Mouse (Mus musculus) heart, adult 18-20 months (tissue): Measurements from ENCODE around the gene Olfr1305. TPM values are rescaled to one million over a fixed set of nuclear protein-coding genes. Genes with fewer than 3 reads are reported as not detected.

Source experiments
- DNase-seq, 2 experiments: peaks; one replicate each; pipeline ENCODE4 v3.0.0; 2021 to 2022; ENCODE audit warnings: mixed read lengths in 1 of 2
- long read RNA-seq, 2 experiments: library from polyadenylated mRNA; stranded (forward); transcript quantifications; one replicate each; pipeline ENCODE4 v2.0.0; 2021
- total RNA-seq, 2 experiments: library from RNA; stranded (reverse); gene quantifications; 2 replicates each; pipeline ENCODE4 v1.2.3; 2021

Gene Olfr1305
- total RNA-seq = not detected
- long read RNA-seq, experiment 1 = 0 reads
- long read RNA-seq, experiment 2 = 0 reads

DNA sequence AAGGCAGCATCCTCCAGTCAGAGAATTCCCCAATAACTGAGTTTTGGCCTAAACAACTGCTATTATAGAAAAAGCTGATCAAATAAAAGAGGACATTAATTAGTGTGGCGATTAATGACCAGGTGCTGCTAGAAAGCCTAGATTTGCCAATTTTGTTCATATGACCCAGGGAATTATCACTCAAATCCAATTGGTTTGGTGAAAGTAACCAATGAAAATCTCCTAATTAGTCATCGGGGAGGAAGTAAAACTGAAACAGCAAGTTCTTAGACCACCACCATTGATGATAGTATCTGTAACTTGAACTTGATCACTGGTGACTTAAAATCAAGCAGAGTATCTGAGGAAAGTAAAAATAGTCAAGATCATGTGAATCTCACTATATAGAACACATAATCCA, at the start of gene Olfr1305:
TSS of gene Olfr1305 (minus strand) at position 101 of the 400 bp plus-strand sequence.
- no peak for DNase-seq

DNA sequence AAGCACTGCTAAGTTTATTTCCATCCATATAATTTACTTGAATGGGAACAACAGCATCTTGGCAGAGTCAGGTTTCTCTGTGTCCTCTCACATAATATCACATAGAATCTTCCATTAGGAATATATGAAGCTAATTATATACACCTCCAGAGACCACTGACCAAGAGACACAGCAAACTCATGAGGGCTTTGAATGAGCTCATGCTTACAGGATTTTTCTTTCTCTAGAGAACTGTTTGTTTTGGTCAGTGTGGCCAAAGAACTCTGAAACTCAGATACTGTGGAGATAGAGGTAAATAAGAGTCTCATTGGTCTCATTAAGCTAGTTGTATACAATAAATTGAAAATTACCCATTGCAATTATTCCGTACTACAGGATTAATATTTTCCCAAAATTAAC, 39.2 kb upstream of the Olfr1305 start, which contains the start of gene Olfr1306:
TSS of gene Olfr1306 (minus strand) at position 101 of the 400 bp plus-strand sequence.
- no peak for DNase-seq

DNA sequence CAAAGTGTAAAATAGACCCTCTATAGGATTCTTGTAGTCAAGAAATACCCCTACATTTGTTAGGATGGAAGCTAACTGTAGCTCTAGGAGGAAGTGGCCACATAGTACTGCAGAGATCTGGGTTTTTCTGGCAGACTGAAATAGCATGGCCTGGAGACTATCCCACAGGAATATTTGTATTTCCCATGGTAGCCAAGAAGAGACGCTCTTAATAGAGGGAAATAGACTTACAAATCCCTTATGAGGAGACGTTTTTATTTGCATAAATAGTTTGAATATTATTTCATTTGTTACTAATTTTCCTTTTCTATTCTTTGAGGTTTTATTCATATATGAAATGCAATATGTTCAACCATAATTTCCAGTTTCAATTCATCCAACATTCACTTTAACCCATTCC, 56.7 kb downstream of the Olfr1305 start, which contains the start of gene Olfr1303:
TSS of gene Olfr1303 (minus strand) at position 101 of the 400 bp plus-strand sequence.
- DNase-seq = no peak

Other genes starting within 250 kb of the Olfr1305 start
- gene Olfr1298, start 227.9 kb downstream of the Olfr1305 start, total RNA-seq = not detected
- not detected for gene Olfr1299, start 215.7 kb downstream of the Olfr1305 start, total RNA-seq
- gene Olfr1301, start 126.1 kb downstream of the Olfr1305 start, total RNA-seq = not detected
- gene Olfr1302, start 99.7 kb downstream of the Olfr1305 start, total RNA-seq = not detected
- gene Olfr1303, start 56.8 kb downstream of the Olfr1305 start, total RNA-seq = not detected
- not detected for gene Olfr1306, start 39.1 kb upstream of the Olfr1305 start, total RNA-seq
- not detected for gene Olfr1307, start 72.3 kb upstream of the Olfr1305 start, total RNA-seq
- not detected for gene Olfr1308, start 87.8 kb upstream of the Olfr1305 start, total RNA-seq
- gene Olfr1309, start 113.1 kb upstream of the Olfr1305 start, total RNA-seq = not detected
- gene Olfr1310, start 135.6 kb upstream of the Olfr1305 start, total RNA-seq = not detected
- not detected for gene Olfr1311, start 147.3 kb upstream of the Olfr1305 start, total RNA-seq
- gene Olfr1312, start 173.1 kb upstream of the Olfr1305 start, total RNA-seq = not detected
- gene Olfr1313, start 200.7 kb upstream of the Olfr1305 start, total RNA-seq = not detected
- gene Olfr1314, start 219.6 kb upstream of the Olfr1305 start, total RNA-seq = not detected
- gene Olfr1315-ps1, start 238.3 kb upstream of the Olfr1305 start, total RNA-seq = not detected